Mouse (Mus musculus) neural tube, embryonic 14.5 days (tissue): Measurements from ENCODE around the gene Slc37a2. TPM values are rescaled to one million over a fixed set of nuclear protein-coding genes. Genes with fewer than 3 reads are reported as not detected.

Source experiments
- ATAC-seq: fragments of 200-750 bp; cut with Nextera tagmentation; 2 replicates; pipeline ENCODE4 v1.8.0; 2017; ENCODE audit warnings: low read depth, mild to moderate bottlenecking, moderate TSS enrichment, moderate library complexity
- H3K27ac ChIP-seq: fragments of 300-500 bp; sonication (generic); 2 replicates; pipeline ENCODE4 v1.5.1; 2014; ENCODE audit warnings: low read depth, mild to moderate bottlenecking, control low read depth, low read length, moderate library complexity, mixed read lengths
- H3K27me3 ChIP-seq: fragments of 300-500 bp; sonication (generic); 2 replicates; pipeline ENCODE4 v1.6.1; 2014; ENCODE audit warnings: low read length; ENCODE audit not compliant: control insufficient read depth, insufficient read depth
- H3K36me3 ChIP-seq: fragments of 300-500 bp; sonication (generic); 2 replicates; pipeline ENCODE4 v1.6.1; 2014; ENCODE audit warnings: low read length, mixed read lengths; ENCODE audit not compliant: control insufficient read depth, insufficient read depth
- H3K4me1 ChIP-seq: fragments of 300-500 bp; sonication (generic); 2 replicates; pipeline ENCODE4 v1.6.1; 2014; ENCODE audit warnings: low read length; ENCODE audit not compliant: control insufficient read depth, insufficient read depth
- H3K4me2 ChIP-seq: fragments of 300-500 bp; sonication (generic); 2 replicates; pipeline ENCODE4 v1.6.1; 2014; ENCODE audit warnings: mild to moderate bottlenecking, low read depth, low read length, control low read depth
- H3K4me3 ChIP-seq: fragments of 300-500 bp; sonication (generic); 2 replicates; pipeline ENCODE4 v1.5.1; 2014; ENCODE audit warnings: low read depth, low read length, control low read depth, mixed read lengths
- H3K9ac ChIP-seq: fragments of 300-500 bp; sonication (generic); replicated peaks from 2 replicates; pipeline ENCODE4 v1.6.1; 2014; ENCODE audit warnings: low read depth, mild to moderate bottlenecking, control low read depth, low read length, mixed read lengths
- H3K9me3 ChIP-seq: fragments of 300-500 bp; sonication (generic); 2 replicates; pipeline ENCODE4 v1.6.1; 2016; ENCODE audit warnings: low read length; ENCODE audit not compliant: control insufficient read depth
- WGBS: fragments of 180-500 bp; shearing (Covaris S2); extraction: QIAGEN DNeasy Blood & Tissue Kit; methylation state at CpG from one replicate; pipeline ENCODE4 v1.1.7; 2014; 5-methylcytosine and 5-hydroxymethylcytosine counted together
- polyA plus RNA-seq: library from polyadenylated mRNA; unstranded; fragments of >200 nt; fragmentation: Nextera tagmentation; extraction: Ambion mirVana; gene quantifications from 2 replicates; pipeline ENCODE4 v1.2.1, GENCODE M21; 2014

Gene Slc37a2
- polyA plus RNA-seq, 1 experiment from 2014 or later: 0.91 TPM

GRCm38 (mm10) chr9:37248381-37248906, 7.1 kb downstream of the Slc37a2 start:
- Histone ChIP-seq H3K4me3 (no peak overlapping the region), H3K27ac (no peak overlapping the region), H3K9me3 (no peaks in the 10 kb centered on the region), H3K9ac (no peak overlapping the region), H3K27me3 (no peaks in the 10 kb centered on the region), H3K4me1 (no peaks in the 10 kb centered on the region), H3K4me2 (no peak overlapping the region), H3K36me3 (no peaks in the 10 kb centered on the region)
- ATAC-seq: peak; percentile 64; the same call in 1 of the 2 replicates
- WGBS: 40% methylated on average over 3 of the region's 3 CpGs

GRCm38 (mm10) chr9:37247429-37247828, 8.1 kb downstream of the Slc37a2 start:
- no peak for ATAC-seq
- Histone ChIP-seq H3K36me3 (no peaks in the 10 kb centered on the region), H3K9ac (no peak overlapping the region), H3K4me3 (no peak overlapping the region), H3K4me2 (no peak overlapping the region), H3K9me3 (no peaks in the 10 kb centered on the region), H3K27me3 (no peaks in the 10 kb centered on the region), H3K4me1 (no peaks in the 10 kb centered on the region), H3K27ac (no peak overlapping the region)

GRCm38 (mm10) chr9:37245810-37246209, 9.7 kb downstream of the Slc37a2 start:
- H3K36me3 ChIP-seq: no peaks in the 10 kb centered on the region
- no peak for ATAC-seq
- H3K9ac ChIP-seq: no peak overlapping the region
- no peak overlapping the region for H3K4me3 ChIP-seq
- no peaks in the 10 kb centered on the region for H3K4me1 ChIP-seq
- H3K9me3 ChIP-seq: no peaks in the 10 kb centered on the region
- no peak overlapping the region for H3K27ac ChIP-seq
- H3K27me3 ChIP-seq: no peaks in the 10 kb centered on the region
- no peak overlapping the region for H3K4me2 ChIP-seq
- WGBS: 97% methylated on average over 1 of the region's 1 CpGs

DNA sequence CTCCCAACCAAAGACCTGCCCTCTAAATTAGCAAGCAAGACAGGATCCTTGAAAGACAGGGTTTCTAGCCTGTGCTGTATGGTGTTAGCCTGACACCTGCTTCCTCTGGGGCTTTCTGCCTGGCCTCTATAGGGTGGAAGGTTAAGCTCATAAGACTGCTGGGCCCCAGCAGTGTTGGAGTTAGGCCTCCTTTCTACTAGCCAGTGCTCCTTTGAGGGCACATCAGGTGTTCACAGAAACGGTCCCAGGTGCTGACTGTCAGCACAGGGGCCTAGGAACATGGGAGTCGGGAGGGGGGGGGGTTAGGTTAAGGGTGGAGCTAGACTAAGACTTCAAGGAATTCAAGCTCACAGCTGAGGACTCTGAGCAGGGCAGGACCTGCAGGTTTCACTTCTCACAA, 10.1 kb downstream of the Slc37a2 start:
- no peak for ATAC-seq
- no peaks in the 10 kb centered on the region for H3K27me3 ChIP-seq

DNA sequence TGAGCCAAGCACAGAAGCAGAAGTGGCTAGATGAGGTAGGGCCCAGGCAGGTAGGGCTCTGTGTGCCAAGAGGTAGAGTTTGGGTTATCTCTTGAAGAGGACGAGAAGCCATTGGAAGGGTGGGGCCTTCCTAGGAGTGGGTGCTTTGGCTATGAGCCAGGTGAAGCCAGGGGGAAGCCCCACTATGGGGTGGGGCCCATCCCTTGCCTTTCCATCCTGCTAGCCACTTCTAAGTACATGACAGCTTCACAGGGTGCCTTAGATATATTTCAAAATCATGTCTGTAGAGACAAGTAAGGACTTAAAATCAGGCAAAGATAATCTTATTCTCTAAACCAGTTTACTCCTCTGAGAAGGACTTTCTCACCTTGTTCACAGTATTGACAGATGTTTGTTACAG, 10.9 kb downstream of the Slc37a2 start:
- ATAC-seq: no peak
- H3K4me3 ChIP-seq: no peak overlapping the region
- no peaks in the 10 kb centered on the region for H3K9me3 ChIP-seq
- H3K27me3 ChIP-seq: no peaks in the 10 kb centered on the region
- H3K36me3 ChIP-seq: no peaks in the 10 kb centered on the region
- WGBS: 94% methylated on average over 1 of the region's 1 CpGs
- no peak overlapping the region for H3K9ac ChIP-seq
- no peak overlapping the region for H3K4me2 ChIP-seq
- no peaks in the 10 kb centered on the region for H3K4me1 ChIP-seq
- H3K27ac ChIP-seq: no peak overlapping the region

More for the DNA sequence above, 10.1 kb downstream of the Slc37a2 start:
- no peaks in the 10 kb centered on the region for H3K9me3 ChIP-seq
- H3K9ac ChIP-seq: no peak overlapping the region
- 65% methylated on average over 2 of the region's 2 CpGs for WGBS
- H3K36me3 ChIP-seq: no peaks in the 10 kb centered on the region
- no peak overlapping the region for H3K4me3 ChIP-seq
- no peaks in the 10 kb centered on the region for H3K4me1 ChIP-seq
- no peak overlapping the region for H3K4me2 ChIP-seq
- H3K27ac ChIP-seq: no peak overlapping the region

DNA sequence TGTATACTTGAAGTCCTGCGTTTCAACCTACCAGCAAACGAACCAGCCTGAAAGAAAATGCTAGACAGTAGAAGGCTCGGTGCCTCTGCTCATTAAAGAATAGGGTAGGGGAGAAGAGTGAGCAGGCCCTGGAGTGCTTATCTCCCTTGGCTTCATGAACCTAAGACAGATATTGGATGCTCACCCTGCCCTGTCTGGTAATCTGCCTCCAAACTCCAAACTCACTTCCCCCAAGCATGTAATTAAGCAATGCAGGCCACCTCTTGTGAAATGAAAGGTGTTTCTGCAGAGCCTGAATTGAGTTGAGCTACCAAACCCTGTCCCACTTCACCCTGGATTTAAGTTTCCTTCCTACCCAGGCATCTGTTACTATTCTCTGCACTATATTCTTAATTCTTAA, 12.8 kb downstream of the Slc37a2 start:
- Histone ChIP-seq H3K9me3 (no peaks in the 10 kb centered on the region), H3K4me1 (no peaks in the 10 kb centered on the region), H3K4me2 (no peak overlapping the region), H3K4me3 (no peak overlapping the region), H3K27me3 (no peaks in the 10 kb centered on the region), H3K36me3 (no peaks in the 10 kb centered on the region), H3K27ac (no peak overlapping the region), H3K9ac (no peak overlapping the region)
- WGBS: 90% methylated on average over 3 of the region's 3 CpGs
- ATAC-seq: no peak

DNA sequence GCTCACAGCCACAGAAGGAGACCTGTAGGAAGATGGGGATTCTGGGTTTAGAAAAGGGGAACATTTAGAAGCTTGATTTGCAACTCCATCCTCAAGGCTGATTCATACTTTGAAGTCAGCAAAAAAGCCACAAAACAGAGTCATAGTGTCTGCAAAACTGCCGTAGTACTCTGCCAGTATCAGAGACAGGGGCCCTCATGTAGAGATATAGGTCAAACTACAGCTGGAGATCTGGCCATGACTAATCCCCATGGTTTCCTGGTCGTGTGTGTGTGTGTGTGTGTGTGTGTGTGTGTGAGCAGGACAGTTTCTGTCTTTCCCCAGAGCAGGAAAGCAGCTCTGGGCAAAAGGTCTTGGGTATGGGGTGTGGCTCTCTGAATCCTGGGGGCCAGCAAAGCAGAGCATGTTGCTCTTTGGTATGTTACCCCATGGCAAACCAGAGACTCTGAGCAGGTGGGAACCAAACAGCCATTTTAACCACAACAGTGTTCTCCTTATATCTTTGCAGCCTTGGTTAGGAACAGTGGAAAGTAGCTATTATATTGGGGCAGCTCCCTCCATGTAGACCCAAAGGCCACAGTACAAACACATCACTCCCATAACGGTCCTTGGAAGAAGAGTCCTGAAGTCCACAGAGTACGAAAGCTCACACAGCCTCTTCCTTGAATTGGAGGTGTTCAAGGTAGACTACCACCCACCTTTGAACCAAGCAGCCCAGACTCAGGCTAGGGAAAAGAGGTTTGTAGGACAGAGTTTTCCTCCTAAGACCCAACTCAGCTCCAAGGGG, 19.4 kb downstream of the Slc37a2 start:
- H3K36me3 ChIP-seq: no peaks in the 10 kb centered on the region
- H3K4me2 ChIP-seq: no peak overlapping the region
- no peaks in the 10 kb centered on the region for H3K4me1 ChIP-seq
- ATAC-seq: no peak
- 70% methylated on average over 4 of the region's 4 CpGs for WGBS
- no peak overlapping the region for H3K27ac ChIP-seq
- H3K27me3 ChIP-seq: no peaks in the 10 kb centered on the region
- no peak overlapping the region for H3K9ac ChIP-seq
- H3K9me3 ChIP-seq: no peaks in the 10 kb centered on the region
- no peak overlapping the region for H3K4me3 ChIP-seq

DNA sequence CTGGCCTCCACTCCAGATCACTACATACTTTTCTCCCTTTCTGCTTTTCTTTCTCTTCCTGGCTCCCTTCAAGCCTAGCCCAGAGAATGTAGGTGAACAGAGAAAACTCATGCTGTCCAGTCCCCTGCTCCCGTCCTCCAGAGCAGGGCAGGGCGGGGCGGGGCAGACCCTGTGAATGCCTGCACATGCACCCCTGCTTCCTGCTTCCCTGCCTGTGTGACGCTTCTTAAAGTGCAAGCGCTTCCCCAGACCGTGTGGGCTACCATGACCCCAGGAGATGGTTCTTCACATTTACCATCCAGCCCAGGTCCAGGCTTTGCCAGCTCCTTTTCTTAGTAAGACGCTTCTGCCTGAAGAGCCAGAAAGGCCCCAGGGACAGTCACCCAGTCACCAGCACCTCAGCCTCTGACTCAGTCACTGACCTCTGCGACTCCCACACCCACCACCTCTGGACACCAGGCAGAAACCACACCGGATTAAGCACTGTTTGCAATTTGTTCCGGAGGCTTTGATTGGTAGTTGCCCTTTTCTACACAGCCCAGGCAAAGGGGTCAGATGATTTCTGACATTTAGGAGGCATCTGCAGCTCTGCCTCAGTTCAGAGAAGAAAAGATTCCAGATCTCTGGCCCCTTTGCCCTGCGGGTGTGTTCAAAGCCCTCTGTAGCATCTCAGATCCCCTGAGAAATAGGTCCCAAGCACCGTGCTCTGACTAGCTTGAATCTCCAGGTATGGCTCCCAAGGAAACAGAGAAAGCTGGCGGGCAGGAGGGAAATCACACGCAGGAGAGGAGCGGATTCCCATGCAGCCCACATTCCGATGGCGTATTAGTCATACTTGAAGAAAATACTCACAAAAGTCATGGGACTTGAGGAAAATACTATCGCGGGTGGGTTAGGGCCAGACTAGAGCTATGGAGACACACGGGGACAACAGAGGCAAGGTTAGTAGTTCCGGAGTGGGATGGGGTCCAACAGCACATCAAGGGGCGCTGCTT, 23.0 kb downstream of the Slc37a2 start:
- Histone ChIP-seq H3K36me3 (no peaks in the 10 kb centered on the region), H3K4me1 (peaks cover 2% of the 10 kb centered on the region; the same call in 1 of the 2 replicates), H3K27me3 (no peaks in the 10 kb centered on the region), H3K4me3 (no peak overlapping the region), H3K9ac (no peak overlapping the region), H3K9me3 (no peaks in the 10 kb centered on the region), H3K27ac (no peak overlapping the region), H3K4me2 (no peak overlapping the region)
- no peak for ATAC-seq
- 73% methylated on average over 22 of the region's 22 CpGs for WGBS
